9 mouse cellular contexts compared by ENCODE assay signal in genomic region chr7:75910652-75911035, GRCm38 (mm10).
DNase-seq lines count a peak whose midpoint lies in the region; ATAC-seq and TF ChIP-seq lines count a peak whose summit lies in the region.
"Had no signal": no experiment of that assay in that cellular context is flagged by ENCODE, and none has a peak within 500 bp of the region (broad histone marks: within the 10 kb centered on the region; RNA-seq: fewer than 3 reads in every experiment).

No protein-coding gene starts in this region.

- no peak overlapping the region for H3K9ac ChIP-seq in forebrain, embryonic 11.5 days (ENCODE audit: low read length)

- H3K27me3 ChIP-seq in forebrain, embryonic 11.5 days (ENCODE audit: control insufficient read depth, insufficient read depth, low read length): no peaks in the 10 kb centered on the region

- peak overlapping the region; percentile 40; the same call in 1 of the 2 replicates for H3K4me2 ChIP-seq in forebrain, embryonic 11.5 days (ENCODE audit: low read depth, low read length, severe bottlenecking)

- no peak for TF ChIP-seq POLR2A in olfactory bulb, adult 2 months (IDR thresholded peaks at IDR 0.05; ENCODE audit: insufficient read depth, low read depth, low read length)

- H3K27ac ChIP-seq in layer of hippocampus, adult 2 months: peak overlapping the region; percentile 79
- no peak overlapping the region for H3K27ac ChIP-seq in forebrain, embryonic 11.5 days (ENCODE audit: low read depth, low read length)
- no peak overlapping the region for H3K27ac ChIP-seq in olfactory bulb, adult 2 months (ENCODE audit: insufficient read depth, low read depth, low read length)

- DNase-seq in layer of hippocampus, adult 2 months (ENCODE audit: low spot score in 2 of 2): no peak
- no peak for DNase-seq in layer of hippocampus, postnatal 25 days (ENCODE audit: extremely low spot score in 1 of 2, low spot score in 1 of 2)
- DNase-seq in forebrain, embryonic 11.5 days (ENCODE audit: low spot score): no peak
- no peak for DNase-seq in retina, embryonic 14.5 days (ENCODE audit: low spot score)
- no peak for DNase-seq in left cerebral cortex, postnatal 4 days
- DNase-seq in gastrocnemius, adult 18-20 months (ENCODE audit: low spot score): no peak

- TF ChIP-seq CTCF in layer of hippocampus, adult 2 months (conservative IDR thresholded peaks at IDR 0.05): no peak
- TF ChIP-seq CTCF in olfactory bulb, adult 2 months (IDR thresholded peaks at IDR 0.05; ENCODE audit: insufficient read depth, low read depth, low read length): no peak

- intact Hi-C loops in left cerebral cortex, postnatal 4 days (cut with DNase I): no loop called here

- peaks cover 2% of the 10 kb centered on the region; the same call in 1 of the 2 replicates for H3K4me1 ChIP-seq in forebrain, embryonic 11.5 days (replicated peaks; ENCODE audit: control insufficient read depth, insufficient read depth, low read length)
- H3K4me1 ChIP-seq in olfactory bulb, adult 2 months (ENCODE audit: control insufficient read depth, insufficient read depth, low read length): peaks cover 6% of the 10 kb centered on the region

- no peak for ATAC-seq in forebrain, embryonic 11.5 days (replicated peaks; ENCODE audit: low FRiP score)
- ATAC-seq in inflammation-experienced regulatory T-cells, adult 6 months: peak; percentile 47

- no peaks in the 10 kb centered on the region for H3K9me3 ChIP-seq in forebrain, embryonic 11.5 days (ENCODE audit: control insufficient read depth, low read length)

- peak overlapping the region; percentile 43; the same call in 1 of the 2 replicates for H3K4me3 ChIP-seq in layer of hippocampus, adult 2 months
- H3K4me3 ChIP-seq in forebrain, embryonic 11.5 days (ENCODE audit: low read depth, low read length): no peak overlapping the region
- H3K4me3 ChIP-seq in olfactory bulb, adult 2 months (ENCODE audit: insufficient read depth, low read depth, low read length): 0 out of 2 replicates have a peak overlapping the region, but pooled peaks have one; percentile 32
- H3K4me3 ChIP-seq: erythroblast, embryonic 14.5 days had no signal

- no peaks in the 10 kb centered on the region for H3K36me3 ChIP-seq in forebrain, embryonic 11.5 days (ENCODE audit: control insufficient read depth, insufficient read depth, low read length)

- WGBS in forebrain, embryonic 11.5 days: 89% methylated on average over 8 of the region's 8 CpGs
- WGBS in olfactory bulb, adult 2 months: 69% methylated on average over 8 of the region's 8 CpGs
